ENCODE assay signal across 8 mouse cellular contexts in the genomic region with DNA sequence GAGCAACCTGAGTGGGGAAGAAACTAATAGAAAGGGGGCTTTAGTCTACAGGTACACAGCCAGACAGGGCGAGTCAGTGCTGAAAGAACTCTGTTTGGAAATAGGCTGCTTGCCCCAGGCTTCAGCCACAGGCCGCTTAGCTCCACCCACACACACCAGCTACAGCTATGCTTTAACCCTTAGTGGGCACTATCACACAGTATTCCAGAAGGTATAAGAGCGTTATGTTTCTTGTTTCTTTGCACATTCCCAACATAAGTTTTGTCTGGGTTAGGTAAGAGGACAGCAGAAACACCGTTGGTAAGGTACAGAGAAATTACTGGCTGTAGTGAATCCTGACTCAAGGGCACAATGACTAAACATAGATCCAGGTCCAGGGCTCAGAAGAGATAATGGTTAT.
DNase-seq lines count a peak whose midpoint lies in the region; ATAC-seq and TF ChIP-seq lines count a peak whose summit lies in the region.

No protein-coding gene starts in this region.

- H3K27me3 ChIP-seq in hindbrain, embryonic 15.5 days: no peaks in the 10 kb centered on the region
- no peaks in the 10 kb centered on the region for H3K27me3 ChIP-seq in liver, embryonic 14.5 days (ENCODE audit: control insufficient read depth, insufficient read depth, low read length)
- H3K27me3 ChIP-seq in neural tube, embryonic 13.5 days: no peaks in the 10 kb centered on the region

- no peak for DNase-seq in frontal cortex, postnatal 10 days (ENCODE audit: low spot score in 2 of 2)
- DNase-seq in adrenal gland, postnatal 36 days: peak; percentile 33 to 37
- DNase-seq in liver, embryonic 14.5 days (ENCODE audit: low read depth in 3 of 3, low spot score in 3 of 3): no peak

- H3K4me1 ChIP-seq in embryonic fibroblast, embryonic 13.5 days (ENCODE audit: control insufficient read depth, insufficient read depth, low read length): peaks cover 15% of the 10 kb centered on the region
- peaks cover 31% of the 10 kb centered on the region for H3K4me1 ChIP-seq in hindbrain, embryonic 15.5 days (replicated peaks)
- peaks cover 0 to 20% of the 10 kb centered on the region in 2 experiments; a peak in 2 of 4 replicates for H3K4me1 ChIP-seq in liver, embryonic 14.5 days (replicated peaks; ENCODE audit: control insufficient read depth in 2 of 2, insufficient read depth in 2 of 2, low read length in 1 of 2)
- peaks cover 38% of the 10 kb centered on the region for H3K4me1 ChIP-seq in neural tube, embryonic 13.5 days (replicated peaks)

- no peaks in the 10 kb centered on the region for H3K36me3 ChIP-seq in hindbrain, embryonic 15.5 days
- H3K36me3 ChIP-seq in liver, embryonic 14.5 days (replicated peaks; ENCODE audit: control insufficient read depth, insufficient read depth, low read depth): no peaks in the 10 kb centered on the region
- no peaks in the 10 kb centered on the region for H3K36me3 ChIP-seq in neural tube, embryonic 13.5 days

- no peak for TF ChIP-seq CTCF in embryonic fibroblast, embryonic 13.5 days (IDR thresholded peaks at IDR 0.05; ENCODE audit: borderline replicate concordance, insufficient read depth, low read length)
- TF ChIP-seq CTCF in liver, embryonic 14.5 days (IDR thresholded peaks at IDR 0.05; ENCODE audit: low read depth): no peak

- no peaks in the 10 kb centered on the region for H3K9me3 ChIP-seq in hindbrain, embryonic 15.5 days
- H3K9me3 ChIP-seq in liver, embryonic 14.5 days (ENCODE audit: control insufficient read depth, low read length): no peaks in the 10 kb centered on the region
- no peaks in the 10 kb centered on the region for H3K9me3 ChIP-seq in neural tube, embryonic 13.5 days

- peak; percentile 18; the same call in 1 of the 2 replicates for ATAC-seq in frontal cortex, adult (ENCODE audit: low TSS enrichment)
- ATAC-seq in hindbrain, embryonic 15.5 days (ENCODE audit: low FRiP score, low read depth): peak; percentile 55; the same call in 1 of the 2 replicates
- ATAC-seq in liver, embryonic 14.5 days (ENCODE audit: insufficient read depth): 0 out of 2 replicates have a peak, but pooled peaks have one; percentile 36
- no peak for ATAC-seq in neural tube, embryonic 13.5 days (ENCODE audit: low read depth)
- no peak for ATAC-seq in inflammation-experienced regulatory T-cells, adult 6 months

- TF ChIP-seq EP300 in liver, embryonic 14.5 days (IDR thresholded peaks at IDR 0.05; ENCODE audit: low read depth): no peak

- 0 out of 2 replicates have a peak overlapping the region, but pooled peaks have one; percentile 14 for H3K27ac ChIP-seq in embryonic fibroblast, embryonic 13.5 days (ENCODE audit: insufficient read depth, low read length)
- peak overlapping the region; percentile 53; the same call in 1 of the 2 replicates for H3K27ac ChIP-seq in hindbrain, embryonic 15.5 days (replicated peaks)
- H3K27ac ChIP-seq in liver, embryonic 14.5 days: no peak overlapping the region
- no peak overlapping the region for H3K27ac ChIP-seq in neural tube, embryonic 13.5 days (replicated peaks)

- peak overlapping the region; percentile 67 for H3K4me2 ChIP-seq in hindbrain, embryonic 15.5 days
- no peak overlapping the region for H3K4me2 ChIP-seq in liver, embryonic 14.5 days (ENCODE audit: low read depth)
- peak overlapping the region; percentile 66 for H3K4me2 ChIP-seq in neural tube, embryonic 13.5 days

- TF ChIP-seq POLR2A in embryonic fibroblast, embryonic 13.5 days (IDR thresholded peaks at IDR 0.05; ENCODE audit: low read depth, low read length): no peak

- 12% methylated on average over 4 of the region's 4 CpGs for WGBS in hindbrain, embryonic 15.5 days
- 10% methylated on average over 4 of the region's 4 CpGs for WGBS in liver, embryonic 14.5 days (ENCODE audit: insufficient replicate concordance)
- 12% methylated on average over 4 of the region's 4 CpGs for WGBS in neural tube, embryonic 13.5 days

- H3K4me3 ChIP-seq in embryonic fibroblast, embryonic 13.5 days (ENCODE audit: insufficient read depth, low read length): no peak overlapping the region
- H3K4me3 ChIP-seq in hindbrain, embryonic 15.5 days: no peak overlapping the region
- H3K4me3 ChIP-seq in liver, embryonic 14.5 days (ENCODE audit: insufficient read depth in 1 of 2, low read depth in 2 of 2, low read length in 2 of 2): no peak overlapping the region
- H3K4me3 ChIP-seq in neural tube, embryonic 13.5 days: no peak overlapping the region

- 0 out of 2 replicates have a peak overlapping the region, but pooled peaks have one; percentile 8 for H3K9ac ChIP-seq in hindbrain, embryonic 15.5 days
- no peak overlapping the region for H3K9ac ChIP-seq in liver, embryonic 14.5 days (replicated peaks)
- no peak overlapping the region for H3K9ac ChIP-seq in neural tube, embryonic 13.5 days

Comparison
In these comparisons a context has a peak if more than half of its experiments do, and no peak if none do; other contexts are left out.
1. ATAC-seq: peak in frontal cortex, adult (single experiment), hindbrain, embryonic 15.5 days (single experiment) and liver, embryonic 14.5 days (single experiment); none in neural tube, embryonic 13.5 days (single experiment) and inflammation-experienced regulatory T-cells, adult 6 months (single experiment).
2. DNase-seq: peak in adrenal gland, postnatal 36 days (2 of 2); none in frontal cortex, postnatal 10 days (0 of 2) and liver, embryonic 14.5 days (0 of 3).
3. H3K27ac ChIP-seq: peak in embryonic fibroblast, embryonic 13.5 days (single experiment) and hindbrain, embryonic 15.5 days (single experiment); none in liver, embryonic 14.5 days (single experiment) and neural tube, embryonic 13.5 days (single experiment).